Mouse (Mus musculus): ENCODE results near the gene Tfrc. TPM values are rescaled to one million over a fixed set of nuclear protein-coding genes. Genes with fewer than 3 reads are reported as not detected.

The Tfrc gene
- polyA plus RNA-seq, 1 experiment from 2014 or later, result 73.6 TPM

DNA sequence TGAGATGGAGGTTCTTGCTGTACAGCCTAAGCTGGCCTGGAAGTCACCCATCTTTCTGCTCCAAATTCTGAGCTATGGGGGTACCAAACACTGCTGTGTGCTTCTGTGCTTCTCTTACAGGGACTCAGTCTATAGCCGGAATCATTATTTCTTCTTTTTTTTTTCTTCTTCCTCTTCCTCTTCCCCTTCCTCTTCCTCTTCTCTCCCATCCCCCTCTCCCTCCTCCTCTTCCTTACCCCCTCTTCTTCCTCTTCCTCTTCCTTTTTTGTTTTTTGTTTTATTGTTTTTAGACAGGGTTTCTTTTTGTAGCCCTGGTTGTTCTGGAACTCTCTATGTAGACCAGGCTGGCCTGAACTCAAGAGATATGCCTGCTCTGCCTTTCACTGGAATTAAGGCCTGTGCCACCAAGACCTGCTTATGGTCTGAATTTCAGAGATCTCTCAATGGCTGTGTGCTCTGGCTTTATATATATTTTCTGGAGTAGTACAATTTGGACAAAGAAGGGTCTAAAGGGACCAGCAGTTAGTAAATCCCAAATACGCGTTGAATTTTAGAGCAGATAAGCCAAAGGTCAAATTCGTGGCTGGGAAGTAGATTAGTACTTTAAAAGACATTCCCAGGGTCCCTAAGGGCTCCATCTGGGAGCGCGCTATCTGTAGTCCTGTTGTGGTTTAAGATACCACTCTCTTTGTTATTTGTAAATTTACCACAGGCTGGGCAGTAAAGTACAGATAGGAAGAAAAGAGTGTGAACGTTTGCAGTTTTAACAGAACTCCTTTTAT is 967 bp upstream of the Tfrc start:
- WGBS, result 61% methylated on average over 7 of the region's 7 CpGs
- no peak overlapping the region for H3K27ac ChIP-seq (ENCODE audit: low read depth, low read length)

DNA sequence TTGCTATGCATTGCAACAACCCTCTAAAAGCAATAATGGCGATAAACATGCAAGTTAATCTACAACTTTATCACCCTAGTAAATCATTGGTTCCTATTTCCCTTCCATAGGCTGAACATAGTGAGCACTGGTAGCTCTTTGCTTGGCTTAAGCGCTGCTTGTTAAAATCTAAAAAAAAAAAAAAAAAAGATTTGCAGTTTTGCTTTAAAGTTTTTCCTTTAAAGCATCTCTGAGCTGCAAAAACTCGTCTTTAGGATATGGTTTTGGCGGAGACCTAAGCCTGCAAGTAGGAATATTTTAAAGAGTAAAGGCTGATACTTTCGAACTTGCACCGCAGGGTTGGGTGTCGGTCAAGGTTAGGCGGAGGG is 392 bp upstream of the Tfrc start:
- H3K4me1 ChIP-seq (replicated peaks; ENCODE audit: control insufficient read depth, insufficient read depth, low read length), result peaks cover 2% of the 10 kb centered on the region; the same call in 1 of the 2 replicates
- H3K36me3 ChIP-seq (ENCODE audit: control insufficient read depth, insufficient read depth, low read length), result no peaks in the 10 kb centered on the region
- no peaks in the 10 kb centered on the region for H3K27me3 ChIP-seq (ENCODE audit: control insufficient read depth, insufficient read depth, low read length)
- H3K9ac ChIP-seq (ENCODE audit: low read length), result peak overlapping the region; percentile 89
- peak overlapping the region; percentile 76 for H3K4me3 ChIP-seq (ENCODE audit: low read depth, low read length)
- H3K9me3 ChIP-seq (ENCODE audit: control insufficient read depth, low read length), result no peaks in the 10 kb centered on the region
- ATAC-seq (replicated peaks; ENCODE audit: low FRiP score), result no peak
- peak overlapping the region; percentile 62 for H3K4me2 ChIP-seq (ENCODE audit: low read depth, low read length, severe bottlenecking)
- no peak for DNase-seq (ENCODE audit: low spot score)
- peak overlapping the region; percentile 89; the same call in 1 of the 2 replicates for H3K27ac ChIP-seq (ENCODE audit: low read depth, low read length)
- 12% methylated on average over 8 of the region's 8 CpGs for WGBS

More for the DNA sequence above, 967 bp upstream of the Tfrc start:
- H3K9ac ChIP-seq (ENCODE audit: low read length), result no peak overlapping the region
- ATAC-seq (replicated peaks; ENCODE audit: low FRiP score) (no peak), DNase-seq (ENCODE audit: low spot score) (no peak)
- H3K27me3 ChIP-seq (ENCODE audit: control insufficient read depth, insufficient read depth, low read length), result no peaks in the 10 kb centered on the region
- H3K4me2 ChIP-seq (ENCODE audit: low read depth, low read length, severe bottlenecking), result peak overlapping the region; percentile 62
- no peaks in the 10 kb centered on the region for H3K9me3 ChIP-seq (ENCODE audit: control insufficient read depth, low read length)
- no peak overlapping the region for H3K4me3 ChIP-seq (ENCODE audit: low read depth, low read length)
- H3K4me1 ChIP-seq (replicated peaks; ENCODE audit: control insufficient read depth, insufficient read depth, low read length), result peaks cover 2% of the 10 kb centered on the region; the same call in 1 of the 2 replicates
- no peaks in the 10 kb centered on the region for H3K36me3 ChIP-seq (ENCODE audit: control insufficient read depth, insufficient read depth, low read length)

DNA sequence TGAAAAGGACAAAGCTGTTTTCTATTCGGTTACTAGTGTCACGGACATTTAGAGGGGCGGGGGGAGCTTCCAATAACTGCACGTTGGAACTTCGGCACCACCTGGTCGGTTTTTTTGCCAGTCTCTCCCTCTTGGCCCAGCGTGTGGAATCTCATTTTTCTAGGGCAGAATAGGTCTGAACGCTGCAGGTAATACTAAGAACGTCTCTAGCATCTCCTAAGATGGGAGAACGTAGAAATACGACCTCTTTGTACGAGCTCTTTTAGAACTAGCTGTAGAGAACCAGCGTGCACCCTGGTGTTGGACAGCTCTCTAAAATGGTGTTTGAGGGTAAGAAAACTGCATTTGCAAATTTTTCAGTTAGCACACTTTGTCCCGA is 670 bp downstream of the Tfrc start:
- Histone ChIP-seq H3K4me2 (ENCODE audit: low read depth, low read length, severe bottlenecking) (peak overlapping the region; percentile 62), H3K9me3 (ENCODE audit: control insufficient read depth, low read length) (no peaks in the 10 kb centered on the region), H3K27me3 (ENCODE audit: control insufficient read depth, insufficient read depth, low read length) (no peaks in the 10 kb centered on the region), H3K9ac (ENCODE audit: low read length) (peak overlapping the region; percentile 89), H3K36me3 (ENCODE audit: control insufficient read depth, insufficient read depth, low read length) (no peaks in the 10 kb centered on the region), H3K4me3 (ENCODE audit: low read depth, low read length) (peak overlapping the region; percentile 76), H3K4me1 (replicated peaks; ENCODE audit: control insufficient read depth, insufficient read depth, low read length) (peaks cover 2% of the 10 kb centered on the region; the same call in 1 of the 2 replicates), H3K27ac (ENCODE audit: low read depth, low read length) (peak overlapping the region; percentile 89)
- WGBS, result 0% methylated on average over 14 of the region's 14 CpGs
- 0 out of 2 replicates have a peak, but pooled peaks have one; percentile 1 for ATAC-seq (replicated peaks; ENCODE audit: low FRiP score)
- DNase-seq (ENCODE audit: low spot score), result no peak

DNA sequence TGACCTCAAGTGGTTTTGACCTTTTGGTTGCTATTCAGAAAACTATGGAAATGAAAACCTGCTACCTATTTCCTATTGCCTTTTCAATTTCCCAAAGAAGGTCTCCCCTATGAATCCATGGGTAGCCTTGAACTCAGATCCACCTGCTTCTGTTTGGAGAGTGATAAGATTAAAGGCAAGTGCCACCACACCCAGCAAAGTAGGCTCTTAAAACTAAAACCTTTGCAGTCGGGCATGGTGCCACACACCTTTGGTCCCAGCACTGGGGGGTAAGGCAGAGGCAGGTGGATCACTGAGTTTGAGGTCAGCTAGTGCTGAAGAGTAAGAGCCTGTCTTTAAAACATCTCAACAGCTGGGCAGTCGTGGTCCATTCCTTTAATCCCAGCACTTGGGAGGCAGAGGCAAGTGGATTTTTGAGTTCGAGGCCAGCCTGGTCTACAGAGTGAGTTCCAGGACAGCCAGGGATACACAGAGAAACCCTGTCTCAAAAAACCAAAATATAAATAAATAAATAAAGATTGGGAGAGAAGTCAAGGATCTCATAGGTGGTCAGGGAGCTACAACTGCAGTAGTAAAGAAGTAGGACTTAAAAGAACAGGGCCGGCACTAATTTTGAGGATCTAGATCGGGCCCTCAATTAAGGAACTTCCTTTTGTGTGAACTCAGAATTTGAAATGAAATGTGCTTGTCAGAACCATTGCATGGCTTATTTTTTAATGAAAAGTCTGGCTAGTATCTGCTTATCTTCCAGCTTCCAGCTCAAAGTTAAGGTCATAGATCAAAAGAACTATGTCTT is 1.9 kb downstream of the Tfrc start:
- Histone ChIP-seq H3K4me3 (ENCODE audit: low read depth, low read length) (peak overlapping the region; percentile 76), H3K9ac (ENCODE audit: low read length) (peak overlapping the region; percentile 89; the same call in 1 of the 2 replicates), H3K9me3 (ENCODE audit: control insufficient read depth, low read length) (no peaks in the 10 kb centered on the region), H3K36me3 (ENCODE audit: control insufficient read depth, insufficient read depth, low read length) (no peaks in the 10 kb centered on the region; the same call in 1 of the 2 replicates), H3K4me2 (ENCODE audit: low read depth, low read length, severe bottlenecking) (peak overlapping the region; percentile 62), H3K27ac (ENCODE audit: low read depth, low read length) (no peak overlapping the region), H3K4me1 (replicated peaks; ENCODE audit: control insufficient read depth, insufficient read depth, low read length) (peaks cover 2% of the 10 kb centered on the region; the same call in 1 of the 2 replicates), H3K27me3 (ENCODE audit: control insufficient read depth, insufficient read depth, low read length) (no peaks in the 10 kb centered on the region)
- DNase-seq (ENCODE audit: low spot score) (no peak), ATAC-seq (replicated peaks; ENCODE audit: low FRiP score) (no peak)
- 75% methylated on average over 5 of the region's 5 CpGs for WGBS

DNA sequence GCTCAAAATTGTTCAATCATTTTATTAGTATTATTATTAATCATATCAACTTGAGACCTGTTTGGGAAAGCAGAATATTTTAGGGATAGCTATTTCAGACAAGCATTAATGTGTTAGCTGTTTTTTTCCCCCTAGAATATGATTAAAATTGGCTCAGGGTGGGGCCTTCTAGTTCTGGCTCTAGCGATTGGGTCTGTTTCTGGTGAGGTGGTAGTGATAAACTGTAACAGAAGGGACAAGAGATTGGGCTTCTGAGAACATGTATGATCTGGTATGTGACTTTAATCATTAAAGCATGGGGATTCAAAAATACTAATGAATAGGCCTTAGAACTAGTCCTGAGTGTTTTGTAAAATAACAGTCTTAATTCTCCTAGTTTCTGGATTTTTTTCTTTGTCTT is 3.3 kb downstream of the Tfrc start:
- Histone ChIP-seq H3K27me3 (ENCODE audit: control insufficient read depth, insufficient read depth, low read length) (no peaks in the 10 kb centered on the region), H3K36me3 (ENCODE audit: control insufficient read depth, insufficient read depth, low read length) (no peaks in the 10 kb centered on the region; the same call in 1 of the 2 replicates), H3K4me1 (replicated peaks; ENCODE audit: control insufficient read depth, insufficient read depth, low read length) (peaks cover 2% of the 10 kb centered on the region; the same call in 1 of the 2 replicates), H3K4me3 (ENCODE audit: low read depth, low read length) (no peak overlapping the region), H3K9ac (ENCODE audit: low read length) (no peak overlapping the region), H3K4me2 (ENCODE audit: low read depth, low read length, severe bottlenecking) (no peak overlapping the region), H3K9me3 (ENCODE audit: control insufficient read depth, low read length) (no peaks in the 10 kb centered on the region), H3K27ac (ENCODE audit: low read depth, low read length) (no peak overlapping the region)
- DNase-seq (ENCODE audit: low spot score) (no peak), ATAC-seq (replicated peaks; ENCODE audit: low FRiP score) (no peak)
- 87% methylated on average over 1 of the region's 1 CpGs for WGBS

DNA sequence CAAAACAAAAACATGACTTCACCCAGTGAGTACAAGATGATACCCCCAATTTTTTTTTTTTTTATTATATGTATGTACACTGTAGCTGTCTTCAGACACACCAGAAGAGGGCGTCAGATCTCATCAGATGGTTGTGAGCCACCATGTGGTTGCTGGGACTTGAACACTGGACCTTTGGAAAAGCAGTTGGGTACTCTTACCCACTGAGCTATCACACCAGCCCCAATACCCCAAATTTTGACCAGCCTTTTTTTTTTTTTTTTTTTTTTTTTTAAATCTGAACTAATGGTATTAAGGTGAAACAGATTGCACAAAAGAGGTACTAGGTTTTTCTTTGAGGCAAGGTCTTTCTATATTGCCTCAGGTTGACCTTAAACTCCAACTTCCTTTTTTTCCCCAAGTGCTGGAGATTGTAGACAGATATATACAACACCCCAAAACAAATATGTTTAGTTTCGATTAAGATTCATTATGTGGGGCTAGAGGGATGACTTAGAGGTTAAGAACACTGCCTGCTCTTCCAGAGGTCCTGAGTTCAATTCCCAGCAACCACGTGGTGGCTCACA is 4.6 kb downstream of the Tfrc start:
- 86% methylated on average over 3 of the region's 3 CpGs for WGBS

DNA sequence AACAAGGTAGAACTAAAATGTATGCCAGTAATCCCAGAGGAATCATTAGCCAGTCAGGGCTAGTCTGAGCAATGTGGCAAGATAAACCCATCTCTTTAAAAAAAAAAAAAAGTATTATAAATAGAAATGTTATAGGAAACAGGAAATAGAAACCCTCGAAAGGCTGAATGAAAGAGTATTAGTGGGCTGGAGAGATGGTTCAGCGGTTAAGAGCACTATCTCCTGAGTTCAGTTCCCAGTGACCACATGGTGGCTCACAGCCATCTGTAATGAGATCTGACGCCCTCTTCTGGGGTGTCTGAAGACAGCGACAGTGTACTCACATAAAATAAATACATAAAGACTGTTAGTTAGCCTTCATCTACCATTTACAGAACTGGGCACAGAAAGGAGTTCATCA is 5.3 kb downstream of the Tfrc start:
- Histone ChIP-seq H3K36me3 (ENCODE audit: control insufficient read depth, insufficient read depth, low read length) (no peaks in the 10 kb centered on the region; the same call in 1 of the 2 replicates), H3K9ac (ENCODE audit: low read length) (no peak overlapping the region), H3K27me3 (ENCODE audit: control insufficient read depth, insufficient read depth, low read length) (no peaks in the 10 kb centered on the region), H3K4me3 (ENCODE audit: low read depth, low read length) (no peak overlapping the region), H3K9me3 (ENCODE audit: control insufficient read depth, low read length) (no peaks in the 10 kb centered on the region), H3K4me1 (replicated peaks; ENCODE audit: control insufficient read depth, insufficient read depth, low read length) (peaks cover 2% of the 10 kb centered on the region; the same call in 1 of the 2 replicates), H3K27ac (ENCODE audit: low read depth, low read length) (no peak overlapping the region), H3K4me2 (ENCODE audit: low read depth, low read length, severe bottlenecking) (no peak overlapping the region)
- no peak for DNase-seq (ENCODE audit: low spot score)
- ATAC-seq (replicated peaks; ENCODE audit: low FRiP score), result no peak
- WGBS, result 68% methylated on average over 4 of the region's 4 CpGs

More for the DNA sequence above, 4.6 kb downstream of the Tfrc start:
- peaks cover 2% of the 10 kb centered on the region; the same call in 1 of the 2 replicates for H3K4me1 ChIP-seq (replicated peaks; ENCODE audit: control insufficient read depth, insufficient read depth, low read length)
- H3K4me3 ChIP-seq (ENCODE audit: low read depth, low read length), result no peak overlapping the region
- H3K27me3 ChIP-seq (ENCODE audit: control insufficient read depth, insufficient read depth, low read length), result no peaks in the 10 kb centered on the region
- no peaks in the 10 kb centered on the region for H3K9me3 ChIP-seq (ENCODE audit: control insufficient read depth, low read length)
- no peak overlapping the region for H3K27ac ChIP-seq (ENCODE audit: low read depth, low read length)
- H3K36me3 ChIP-seq (ENCODE audit: control insufficient read depth, insufficient read depth, low read length), result no peaks in the 10 kb centered on the region; the same call in 1 of the 2 replicates
- no peak overlapping the region for H3K9ac ChIP-seq (ENCODE audit: low read length)
- ATAC-seq (replicated peaks; ENCODE audit: low FRiP score) (no peak), DNase-seq (ENCODE audit: low spot score) (no peak)
- H3K4me2 ChIP-seq (ENCODE audit: low read depth, low read length, severe bottlenecking), result no peak overlapping the region

DNA sequence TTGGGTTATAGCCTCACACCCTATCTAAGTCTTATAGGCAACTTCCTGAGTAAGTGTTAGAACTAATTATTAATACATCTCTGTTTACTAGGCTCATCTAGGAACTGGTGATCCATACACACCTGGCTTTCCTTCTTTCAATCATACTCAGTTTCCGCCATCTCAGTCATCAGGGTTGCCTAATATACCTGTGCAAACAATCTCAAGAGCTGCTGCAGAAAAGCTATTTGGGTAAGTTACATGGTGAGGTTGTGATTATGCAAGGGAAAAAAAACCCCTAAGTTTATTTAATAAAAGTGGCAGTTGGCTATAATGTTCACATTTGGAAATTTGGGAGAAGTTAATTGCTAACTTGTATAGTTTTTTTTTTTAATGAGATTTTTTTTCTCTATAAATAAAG is 10.2 kb downstream of the Tfrc start:
- Histone ChIP-seq H3K27ac (ENCODE audit: low read depth, low read length) (no peak overlapping the region), H3K27me3 (ENCODE audit: control insufficient read depth, insufficient read depth, low read length) (no peaks in the 10 kb centered on the region), H3K4me1 (replicated peaks; ENCODE audit: control insufficient read depth, insufficient read depth, low read length) (no peaks in the 10 kb centered on the region), H3K36me3 (ENCODE audit: control insufficient read depth, insufficient read depth, low read length) (no peaks in the 10 kb centered on the region; the same call in 1 of the 2 replicates), H3K4me2 (ENCODE audit: low read depth, low read length, severe bottlenecking) (no peak overlapping the region), H3K9me3 (ENCODE audit: control insufficient read depth, low read length) (no peaks in the 10 kb centered on the region), H3K9ac (ENCODE audit: low read length) (no peak overlapping the region), H3K4me3 (ENCODE audit: low read depth, low read length) (no peak overlapping the region)
- DNase-seq (ENCODE audit: low spot score) (no peak), ATAC-seq (replicated peaks; ENCODE audit: low FRiP score) (no peak)
- WGBS, result 88% methylated on average over 1 of the region's 1 CpGs
